Mouse (Mus musculus): ENCODE results near the gene Lemd2.

DNA sequence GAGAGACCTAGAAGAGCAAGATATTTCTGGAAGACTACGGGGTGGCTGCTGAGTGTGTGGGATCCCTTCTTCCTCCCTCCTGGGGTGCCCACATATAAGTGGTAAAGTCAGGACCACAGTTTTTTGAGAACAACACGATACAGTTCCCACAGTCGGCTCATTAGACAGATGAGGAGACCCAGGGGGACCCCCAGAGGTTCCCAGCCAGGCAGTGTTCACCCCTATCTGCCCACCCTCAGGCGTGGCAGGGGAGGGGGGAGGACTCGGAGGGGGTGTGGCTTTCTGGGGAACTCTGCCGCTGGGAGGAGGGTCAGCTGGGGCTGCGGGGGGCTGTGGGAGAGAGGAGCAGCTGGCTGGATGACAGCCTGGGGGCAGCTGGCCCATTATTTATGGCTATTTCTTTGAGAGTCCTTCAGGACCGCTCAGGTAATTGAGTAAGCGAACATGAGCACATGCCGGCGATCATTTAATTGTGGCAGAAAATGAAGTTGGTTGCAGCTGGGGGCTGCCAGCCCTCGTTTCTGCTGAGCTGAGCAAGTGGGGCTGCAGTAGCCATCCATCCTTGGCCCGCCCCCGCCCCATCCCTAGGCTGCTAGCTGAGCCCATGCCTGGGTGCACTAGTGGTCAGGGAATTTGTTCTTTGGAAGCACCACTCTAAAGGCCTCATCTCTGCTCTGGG is 28.9 kb downstream of the Lemd2 start:
- TF ChIP-seq CTCF (IDR thresholded peaks at IDR 0.05) (no peak), POLR2A (IDR thresholded peaks at IDR 0.05; ENCODE audit: insufficient read depth, low read depth, low read length) (no peak)

Data from heart, adult 2 months (tissue).